Mouse (Mus musculus): ENCODE results near the gene Prpf8. TPM values are rescaled to one million over a fixed set of nuclear protein-coding genes. Genes with fewer than 3 reads are reported as not detected.

The Prpf8 gene
- total RNA-seq, 2 experiments from 2014 or later = 144 to 160 TPM

DNA sequence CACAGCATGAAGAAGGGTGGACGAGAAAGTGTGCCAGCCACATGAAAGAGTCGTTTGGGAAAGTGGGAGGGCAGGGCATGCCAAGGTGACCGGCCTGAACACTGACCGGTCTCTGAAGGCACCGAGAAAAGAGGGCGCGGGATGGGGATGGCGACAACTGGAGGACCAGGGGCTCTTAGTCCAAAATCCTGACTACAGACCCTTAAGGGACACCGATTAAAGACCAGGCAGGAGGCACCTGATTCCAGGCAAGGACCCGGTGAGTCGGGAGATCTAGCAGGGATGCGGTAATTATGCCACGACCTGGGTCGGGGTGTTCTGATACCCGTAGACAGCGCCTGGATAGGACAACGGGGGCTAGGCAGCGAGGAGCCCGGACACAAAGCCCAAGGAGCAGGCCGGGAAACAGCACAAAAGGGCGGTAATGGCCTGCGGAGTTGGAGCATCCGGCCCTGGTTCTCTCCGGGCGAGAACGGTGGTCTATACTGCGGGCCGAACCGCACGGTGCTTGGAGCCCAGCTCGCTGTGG is 44.3 kb downstream of the Prpf8 start:
- 0 out of 2 replicates have a peak, but pooled peaks have one; percentile 1 for ATAC-seq (replicated peaks; ENCODE audit: low FRiP score, low TSS enrichment, poor library complexity, severe bottlenecking)

DNA sequence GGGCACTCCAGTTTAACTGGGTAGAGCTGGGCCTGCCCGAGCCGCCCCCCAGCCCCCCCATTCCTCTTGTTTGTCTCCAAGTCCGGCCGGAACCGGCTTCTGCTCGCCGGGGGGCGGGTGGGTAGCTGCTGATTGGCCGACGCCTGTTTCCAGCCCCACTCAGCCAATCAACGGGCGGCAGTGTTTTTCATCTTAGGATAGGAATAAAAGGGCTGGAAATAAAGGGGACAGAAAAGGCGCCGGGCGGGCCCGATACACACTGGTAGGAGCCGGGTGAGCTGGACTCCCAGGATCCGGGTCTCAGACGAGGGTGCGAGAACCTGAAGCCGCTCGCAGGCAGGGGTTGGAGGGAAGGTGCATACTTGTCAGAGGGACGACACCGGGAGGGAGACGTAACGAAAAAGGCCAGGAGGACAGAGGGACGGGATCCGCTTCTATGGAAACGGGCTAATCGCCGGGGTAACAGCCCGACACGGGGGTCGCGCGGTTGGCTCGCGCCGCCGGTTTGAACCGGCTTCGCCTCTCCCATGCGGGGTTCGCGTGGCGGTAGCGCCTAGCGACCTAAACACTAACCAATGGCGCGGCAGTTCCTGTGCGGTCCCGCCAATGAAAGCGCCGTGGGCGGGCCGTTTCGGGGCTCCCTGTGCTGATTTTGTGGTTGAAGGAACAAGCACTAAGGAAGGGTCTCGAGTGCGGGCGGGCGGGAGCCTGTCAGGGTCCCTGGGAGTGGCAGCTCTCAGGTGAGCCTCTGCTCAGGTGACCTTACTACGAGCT is 45.0 kb downstream of the Prpf8 start, which contains the start of gene Slc43a2:
Slc43a2 (plus strand) TSS at position 226 of the 774 bp plus-strand sequence.
- peak; percentile 72 for ATAC-seq (replicated peaks; ENCODE audit: low FRiP score, low TSS enrichment, poor library complexity, severe bottlenecking)

- ATAC-seq (replicated peaks; ENCODE audit: low FRiP score, low TSS enrichment, poor library complexity, severe bottlenecking) = no peak
Observed at GRCm38 (mm10) chr11:75532340-75533277, 46.0 kb downstream of the Prpf8 start.

DNA sequence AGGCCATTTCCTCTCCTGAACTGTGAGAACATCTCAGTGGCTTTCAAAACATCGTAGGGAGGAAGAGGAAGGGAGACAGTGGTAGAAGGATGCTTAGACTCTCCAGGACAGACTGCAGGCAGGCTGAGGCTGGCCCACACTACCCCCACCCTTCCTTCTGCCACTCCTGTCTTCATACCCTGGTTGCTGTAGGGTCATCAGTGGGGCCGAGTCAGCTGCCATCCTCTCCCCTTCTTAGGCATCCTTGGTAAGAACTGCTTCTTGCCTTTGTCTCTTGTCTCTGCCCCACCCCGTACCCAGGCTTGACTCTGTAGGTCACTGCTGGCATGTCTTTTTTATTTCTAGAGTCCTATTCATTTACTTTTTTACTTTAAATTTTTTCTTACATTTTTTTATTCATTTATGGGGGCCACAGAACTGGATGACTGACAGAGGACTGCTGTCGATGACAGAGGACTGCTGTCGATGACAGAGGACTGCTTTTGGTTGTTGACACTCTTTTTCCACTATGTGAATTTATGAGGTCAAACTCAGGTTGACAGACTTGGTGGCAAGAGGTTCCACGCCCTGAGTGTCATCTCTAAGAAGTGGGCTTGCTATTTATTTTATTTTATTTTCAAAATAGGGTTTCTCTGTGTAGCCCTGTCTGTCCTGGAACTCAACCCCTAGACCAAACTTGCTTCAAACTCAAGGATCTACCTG is 46.8 kb downstream of the Prpf8 start:
- ATAC-seq (replicated peaks; ENCODE audit: low FRiP score, low TSS enrichment, poor library complexity, severe bottlenecking) = no peak

DNA sequence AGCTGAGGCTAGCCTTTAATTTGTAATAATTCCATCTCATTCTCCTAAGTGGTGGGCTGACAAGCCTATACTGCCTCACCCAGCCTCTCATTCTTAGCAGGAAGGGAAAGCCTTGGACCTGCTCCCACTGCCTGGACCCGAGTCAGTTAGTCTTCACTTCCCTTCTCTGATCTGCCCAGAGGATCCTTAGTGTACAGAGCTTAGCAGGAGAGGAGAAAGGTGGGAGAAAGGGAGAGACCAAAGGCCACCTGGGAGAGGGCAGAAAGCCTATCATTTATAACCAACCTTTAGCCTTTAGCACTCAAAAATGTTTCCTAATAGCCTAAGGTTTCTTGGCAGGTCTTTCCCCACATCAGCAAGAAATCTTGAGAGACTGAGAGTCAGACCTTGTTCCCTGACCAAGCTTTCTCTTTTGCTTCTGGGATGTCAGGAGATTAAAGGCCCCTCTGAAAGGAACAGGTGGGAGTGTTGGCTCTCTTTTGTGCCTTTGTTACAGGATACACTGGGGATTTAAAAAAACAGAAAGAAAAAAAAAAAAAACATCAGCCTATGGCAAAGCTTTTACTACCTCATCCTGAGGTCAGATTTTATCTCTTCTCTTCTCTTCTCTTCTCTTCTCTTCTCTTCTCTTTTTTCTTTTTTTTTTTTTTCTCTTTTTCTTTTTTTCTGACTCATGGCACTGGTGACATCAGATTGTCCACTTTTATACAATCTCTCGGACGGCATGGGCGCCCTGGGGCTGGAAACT is 47.8 kb downstream of the Prpf8 start:
- no peak for ATAC-seq (replicated peaks; ENCODE audit: low FRiP score, low TSS enrichment, poor library complexity, severe bottlenecking)

GRCm38 (mm10) chr11:75535106-75535795 is 48.6 kb downstream of the Prpf8 start:
- ATAC-seq (replicated peaks; ENCODE audit: low FRiP score, low TSS enrichment, poor library complexity, severe bottlenecking) = no peak

GRCm38 (mm10) chr11:75536255-75537024 is 49.8 kb downstream of the Prpf8 start:
- no peak for ATAC-seq (replicated peaks; ENCODE audit: low FRiP score, low TSS enrichment, poor library complexity, severe bottlenecking)

- no peak for ATAC-seq (replicated peaks; ENCODE audit: low FRiP score, low TSS enrichment, poor library complexity, severe bottlenecking)
Observed at GRCm38 (mm10) chr11:75537025-75537414, 50.4 kb downstream of the Prpf8 start.

DNA sequence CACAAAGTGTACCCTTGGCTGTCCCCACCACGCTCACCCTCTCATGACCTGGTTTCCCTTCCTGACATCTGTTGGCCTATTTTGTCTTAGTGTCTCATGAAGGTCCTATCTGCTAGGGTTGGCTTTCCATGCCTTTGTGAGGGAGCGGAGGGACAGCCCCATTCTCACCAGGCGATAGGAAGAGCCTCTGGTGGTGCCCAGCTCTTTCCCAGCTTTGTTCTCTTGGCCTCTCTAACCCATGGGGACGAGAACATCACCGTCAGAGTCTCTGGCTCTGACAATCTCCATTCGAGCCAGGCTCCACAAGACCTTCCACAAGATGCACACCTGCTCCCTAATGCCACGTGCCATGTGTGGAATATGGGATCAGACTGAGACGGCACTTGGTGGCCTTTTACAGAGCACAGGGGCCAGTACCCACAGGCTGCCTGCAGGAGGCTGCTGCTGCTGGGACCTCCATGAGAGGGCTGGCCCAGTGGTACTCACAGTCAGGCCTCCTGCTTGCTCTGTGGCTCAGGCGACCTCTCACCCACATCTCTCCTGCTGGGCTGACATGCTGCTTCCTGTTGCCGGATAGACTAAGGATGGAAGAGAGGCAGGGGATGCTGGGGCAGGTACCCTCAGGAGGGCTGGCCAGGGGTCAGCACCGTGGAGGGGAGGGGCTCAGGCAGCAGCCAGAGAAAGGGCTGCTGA is 51.0 kb downstream of the Prpf8 start:
- no peak for ATAC-seq (replicated peaks; ENCODE audit: low FRiP score, low TSS enrichment, poor library complexity, severe bottlenecking)

DNA sequence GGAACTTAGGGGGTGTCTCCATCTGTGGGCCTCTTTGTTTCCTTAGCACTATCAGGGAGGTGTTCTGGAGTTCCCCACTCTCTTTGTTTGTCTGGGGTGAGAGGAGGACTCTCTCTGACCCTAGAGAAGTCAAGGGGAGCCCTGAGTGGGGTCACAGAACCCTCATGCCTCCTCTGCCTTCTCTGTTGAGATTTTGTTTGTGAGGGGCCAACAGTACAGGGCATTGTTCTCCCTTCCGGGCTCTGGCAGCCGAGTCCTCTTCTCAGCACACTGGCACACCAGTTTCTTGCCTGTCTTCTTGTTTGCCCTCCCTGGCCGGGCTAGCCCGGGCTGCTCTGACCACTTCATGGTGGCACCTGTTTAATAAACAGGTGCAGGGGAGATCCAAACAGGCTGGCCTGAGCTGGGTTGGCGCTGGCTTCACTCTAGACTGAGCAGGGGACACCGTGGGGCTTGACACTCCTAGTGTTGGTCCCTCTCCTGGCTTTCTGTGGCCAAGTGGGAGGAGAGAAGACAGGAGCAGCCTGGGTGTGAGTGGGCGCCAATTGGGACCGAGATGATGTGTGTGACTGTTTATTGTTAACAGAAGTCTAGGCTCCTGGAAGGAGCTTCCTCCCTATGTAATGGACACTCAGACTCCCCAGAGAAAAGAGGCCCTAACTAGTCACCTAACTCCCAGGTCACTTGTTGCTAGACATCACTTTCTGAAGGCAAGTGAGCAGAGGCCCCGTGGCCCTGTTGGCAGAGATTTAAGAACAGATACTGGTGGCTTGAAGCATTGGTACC is 51.8 kb downstream of the Prpf8 start:
- ATAC-seq (replicated peaks; ENCODE audit: low FRiP score, low TSS enrichment, poor library complexity, severe bottlenecking) = 0 out of 2 replicates have a peak, but pooled peaks have one; percentile 5

GRCm38 (mm10) chr11:75538970-75539299 is 52.3 kb downstream of the Prpf8 start:
- ATAC-seq (replicated peaks; ENCODE audit: low FRiP score, low TSS enrichment, poor library complexity, severe bottlenecking) = peak; percentile 66

DNA sequence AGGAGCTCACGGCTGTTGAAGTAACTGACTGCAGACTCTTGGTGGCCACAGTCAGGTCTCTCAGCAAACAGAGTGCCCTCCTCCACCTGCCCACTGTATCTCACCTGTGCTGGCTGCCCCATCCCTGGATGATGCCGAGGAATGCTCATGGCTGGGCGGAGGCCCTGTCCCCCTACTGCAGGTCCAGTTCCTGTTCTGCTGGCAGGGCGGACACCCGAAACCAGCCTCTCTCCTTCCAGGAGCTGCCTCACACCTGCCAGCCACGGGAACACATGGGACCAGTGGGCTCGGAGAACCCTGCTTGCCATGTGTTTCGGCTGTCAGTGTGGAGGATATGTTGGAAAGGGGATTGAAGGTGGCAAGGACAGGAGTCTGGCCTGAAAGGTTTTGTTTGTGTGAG is 53.6 kb downstream of the Prpf8 start:
- no peak for ATAC-seq (replicated peaks; ENCODE audit: low FRiP score, low TSS enrichment, poor library complexity, severe bottlenecking)

GRCm38 (mm10) chr11:75540710-75541581 is 54.3 kb downstream of the Prpf8 start:
- ATAC-seq (replicated peaks; ENCODE audit: low FRiP score, low TSS enrichment, poor library complexity, severe bottlenecking) = 0 out of 2 replicates have a peak, but pooled peaks have one; percentile 13

DNA sequence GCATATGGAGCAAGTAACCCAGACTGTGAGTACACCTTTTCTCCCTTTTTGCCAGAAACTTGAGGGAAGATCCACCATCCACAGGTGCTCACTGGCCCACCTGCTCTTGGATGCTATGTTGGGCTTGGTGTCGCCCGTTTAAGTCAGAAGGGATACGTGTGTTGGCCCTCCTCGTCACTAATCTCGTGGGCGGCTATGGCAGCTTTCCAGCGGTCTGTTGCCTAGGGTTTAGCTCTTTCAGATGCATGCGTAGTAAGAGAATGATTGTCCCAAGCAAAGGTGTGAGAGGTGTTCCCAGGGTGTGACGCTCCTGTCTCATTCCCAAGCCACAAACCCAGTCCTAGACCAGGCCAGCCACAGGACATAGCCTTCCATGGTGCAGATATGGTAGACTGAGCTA is 58.1 kb downstream of the Prpf8 start:
- ATAC-seq (replicated peaks; ENCODE audit: low FRiP score, low TSS enrichment, poor library complexity, severe bottlenecking) = no peak

GRCm38 (mm10) chr11:75546057-75546456 is 59.4 kb downstream of the Prpf8 start:
- ATAC-seq (replicated peaks; ENCODE audit: low FRiP score, low TSS enrichment, poor library complexity, severe bottlenecking) = no peak

Data from megakaryocyte-erythroid progenitor cell, adult 5-6 weeks (primary cell).